Mouse (Mus musculus) intestine, postnatal 0 days (tissue): ENCODE results near the gene Rilpl1. TPM values are rescaled to one million over a fixed set of nuclear protein-coding genes. Genes with fewer than 3 reads are reported as not detected.

Source experiments
- ATAC-seq: fragments of 200-750 bp; cut with Nextera tagmentation; 2 replicates; pipeline ENCODE4 v1.8.0; 2017; ENCODE audit warnings: mild to moderate bottlenecking, moderate TSS enrichment, moderate library complexity
- H3K27ac ChIP-seq: fragments of 300-500 bp; sonication (generic); 2 replicates; pipeline ENCODE4 v1.5.1; 2014; ENCODE audit warnings: mild to moderate bottlenecking, low read depth, low read length, moderate library complexity
- H3K27me3 ChIP-seq: fragments of 300-500 bp; sonication (generic); replicated peaks from 2 replicates; pipeline ENCODE4 v1.6.1; 2014; ENCODE audit warnings: low read length, mixed read lengths; ENCODE audit not compliant: control insufficient read depth, insufficient read depth
- H3K36me3 ChIP-seq: fragments of 300-500 bp; sonication (generic); 2 replicates; pipeline ENCODE4 v1.6.1; 2014; ENCODE audit warnings: mild to moderate bottlenecking, moderate library complexity; ENCODE audit not compliant: control insufficient read depth, insufficient read depth
- H3K4me1 ChIP-seq: fragments of 300-500 bp; sonication (generic); replicated peaks from 2 replicates; pipeline ENCODE4 v1.6.1; 2014; ENCODE audit warnings: antibody characterized with exemption, low read length, mixed read lengths; ENCODE audit not compliant: control insufficient read depth, insufficient read depth
- H3K4me2 ChIP-seq: fragments of 300-500 bp; sonication (generic); replicated peaks from 2 replicates; pipeline ENCODE4 v1.6.1; 2014; ENCODE audit warnings: low read depth, mild to moderate bottlenecking, moderate library complexity
- H3K4me3 ChIP-seq: fragments of 300-500 bp; sonication (generic); 2 replicates; pipeline ENCODE4 v1.5.1; 2014; ENCODE audit warnings: low read depth, low read length
- H3K9ac ChIP-seq: fragments of 300-500 bp; sonication (generic); 2 replicates; pipeline ENCODE4 v1.6.1; 2014; ENCODE audit warnings: mild to moderate bottlenecking, low read depth, low read length
- H3K9me3 ChIP-seq: fragments of 300-500 bp; sonication (generic); 2 replicates; pipeline ENCODE4 v1.6.1; 2016; ENCODE audit warnings: mixed run types; ENCODE audit not compliant: control insufficient read depth
- CTCF ChIP-seq: sonication (generic); IDR thresholded peaks from 2 replicates; pipeline ENCODE4 v1.5.1; 2016; ENCODE audit warnings: low read depth, mild to moderate bottlenecking, control low read depth, antibody characterized with exemption, moderate library complexity
- WGBS: fragments of 180-500 bp; shearing (Covaris S2); extraction: QIAGEN DNeasy Blood & Tissue Kit; methylation state at CpG from one replicate; pipeline ENCODE4 v1.1.7; 2014; 5-methylcytosine and 5-hydroxymethylcytosine counted together
- polyA plus RNA-seq: library from polyadenylated mRNA; unstranded; fragments of >200 nt; fragmentation: Nextera tagmentation; extraction: Ambion mirVana; gene quantifications from 2 replicates; pipeline ENCODE4 v1.2.1, GENCODE M21; 2015

Gene Rilpl1
- polyA plus RNA-seq, 1 experiment from 2014 or later = 6.6 TPM

- TF ChIP-seq CTCF = no peak
- ATAC-seq = no peak
- Histone ChIP-seq H3K4me2 (no peak overlapping the region), H3K27me3 (no peaks in the 10 kb centered on the region), H3K9ac (no peak overlapping the region), H3K9me3 (no peaks in the 10 kb centered on the region), H3K27ac (0 out of 2 replicates have a peak overlapping the region, but pooled peaks have one; percentile 8), H3K4me1 (no peaks in the 10 kb centered on the region), H3K4me3 (no peak overlapping the region), H3K36me3 (peaks cover 17% of the 10 kb centered on the region)
- WGBS = 30% methylated on average over 5 of the region's 5 CpGs
These were observed 32.2 kb downstream of the Rilpl1 start for GRCm38 (mm10) chr5:124499001-124499400.

- Histone ChIP-seq H3K36me3 (peaks cover 17% of the 10 kb centered on the region), H3K4me2 (no peak overlapping the region), H3K4me3 (no peak overlapping the region), H3K9me3 (no peaks in the 10 kb centered on the region), H3K9ac (no peak overlapping the region), H3K27ac (0 out of 2 replicates have a peak overlapping the region, but pooled peaks have one; percentile 8), H3K4me1 (no peaks in the 10 kb centered on the region), H3K27me3 (no peaks in the 10 kb centered on the region)
- TF ChIP-seq CTCF = no peak
- WGBS = 72% methylated on average over 9 of the region's 9 CpGs
- no peak for ATAC-seq
These were observed 32.8 kb downstream of the Rilpl1 start for GRCm38 (mm10) chr5:124498221-124498876.

- Histone ChIP-seq H3K4me1 (no peaks in the 10 kb centered on the region), H3K9me3 (no peaks in the 10 kb centered on the region), H3K27ac (peak overlapping the region; percentile 43), H3K9ac (no peak overlapping the region), H3K27me3 (no peaks in the 10 kb centered on the region), H3K4me3 (peak overlapping the region; percentile 18), H3K4me2 (peak overlapping the region; percentile 55), H3K36me3 (peaks cover 17% of the 10 kb centered on the region)
- TF ChIP-seq CTCF = no peak
- WGBS = 34% methylated on average over 15 of the region's 15 CpGs
- ATAC-seq = peak; percentile 58
These were observed 34.3 kb downstream of the Rilpl1 start for GRCm38 (mm10) chr5:124496614-124497514.

- Histone ChIP-seq H3K27me3 (no peaks in the 10 kb centered on the region), H3K36me3 (peaks cover 12% of the 10 kb centered on the region), H3K4me3 (no peak overlapping the region), H3K9ac (no peak overlapping the region), H3K27ac (no peak overlapping the region), H3K4me1 (no peaks in the 10 kb centered on the region), H3K9me3 (no peaks in the 10 kb centered on the region), H3K4me2 (no peak overlapping the region)
- no peak for TF ChIP-seq CTCF
- ATAC-seq = no peak
- 59% methylated on average over 7 of the region's 7 CpGs for WGBS
These were observed 35.6 kb downstream of the Rilpl1 start for GRCm38 (mm10) chr5:124495547-124495946.

GRCm38 (mm10) chr5:124493455-124493854 lies 37.7 kb downstream of the Rilpl1 start:
- no peak for TF ChIP-seq CTCF
- Histone ChIP-seq H3K4me2 (no peak overlapping the region), H3K4me1 (no peaks in the 10 kb centered on the region), H3K27me3 (no peaks in the 10 kb centered on the region), H3K9ac (no peak overlapping the region), H3K36me3 (peaks cover 18% of the 10 kb centered on the region), H3K9me3 (no peaks in the 10 kb centered on the region), H3K4me3 (no peak overlapping the region), H3K27ac (no peak overlapping the region)
- 79% methylated on average over 11 of the region's 11 CpGs for WGBS
- ATAC-seq = no peak

- TF ChIP-seq CTCF = no peak
- H3K4me3 ChIP-seq = no peak overlapping the region
- no peak overlapping the region for H3K9ac ChIP-seq
- no peaks in the 10 kb centered on the region for H3K4me1 ChIP-seq
- no peak overlapping the region for H3K4me2 ChIP-seq
- H3K27me3 ChIP-seq = no peaks in the 10 kb centered on the region
- H3K27ac ChIP-seq = no peak overlapping the region
- H3K9me3 ChIP-seq = no peaks in the 10 kb centered on the region
- peaks cover 18% of the 10 kb centered on the region for H3K36me3 ChIP-seq
- no peak for ATAC-seq
- WGBS = 81% methylated on average over 4 of the region's 4 CpGs
These were observed 38.6 kb downstream of the Rilpl1 start for GRCm38 (mm10) chr5:124492618-124493017.
